Comparison of ENCODE assay signal across 28 mouse cellular contexts in the genomic region with DNA sequence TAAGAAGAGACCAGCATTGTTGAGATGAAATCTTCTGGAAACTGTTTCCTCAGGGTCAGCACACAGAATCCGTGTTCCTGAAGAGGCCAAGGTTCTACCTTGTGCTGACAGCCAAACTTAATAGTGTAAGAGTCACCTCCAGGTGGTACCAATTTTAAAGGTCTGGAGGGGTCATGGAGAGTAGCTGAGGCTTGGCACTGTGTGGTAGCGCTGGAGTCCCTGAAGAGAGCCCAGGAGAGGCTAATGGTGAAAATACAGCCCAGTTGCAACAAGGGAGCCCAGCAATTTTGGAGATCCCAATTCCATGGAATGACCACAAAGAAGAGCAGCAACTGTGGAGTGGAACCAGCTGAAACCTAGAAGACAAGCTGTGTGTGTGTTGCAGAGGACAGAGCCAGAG. TPM values are rescaled to one million over a fixed set of nuclear protein-coding genes. Genes with fewer than 3 reads are reported as not detected.
DNase-seq lines count a peak whose midpoint lies in the region; ATAC-seq and TF ChIP-seq lines count a peak whose summit lies in the region.
"Had no signal": no experiment of that assay in that cellular context is flagged by ENCODE, and none has a peak within 500 bp of the region (broad histone marks: within the 10 kb centered on the region; RNA-seq: fewer than 3 reads in every experiment).

No protein-coding gene starts in this region.

- H3K27me3 ChIP-seq in forebrain, embryonic 10.5 days (ENCODE audit: poor library complexity, severe bottlenecking), result no peaks in the 10 kb centered on the region
- H3K27me3 ChIP-seq in forebrain, embryonic 13.5 days, result no peaks in the 10 kb centered on the region
- H3K27me3 ChIP-seq in midbrain, embryonic 11.5 days (ENCODE audit: control insufficient read depth, insufficient read depth, low read length), result no peaks in the 10 kb centered on the region
- no peaks in the 10 kb centered on the region for H3K27me3 ChIP-seq in midbrain, postnatal 0 days (ENCODE audit: insufficient read depth, low read length)
- H3K27me3 ChIP-seq in embryonic facial prominence, embryonic 11.5 days (ENCODE audit: control insufficient read depth, insufficient read depth, low read length), result no peaks in the 10 kb centered on the region
- H3K27me3 ChIP-seq in limb, embryonic 11.5 days (ENCODE audit: control insufficient read depth, insufficient read depth, low read length), result no peaks in the 10 kb centered on the region
- H3K27me3 ChIP-seq: CH12.LX; forebrain, embryonic 15.5 days; heart, embryonic 12.5 days; heart, embryonic 15.5 days; hindbrain, embryonic 12.5 days; intestine, embryonic 15.5 days; Patski had no signal

- WGBS in forebrain, embryonic 10.5 days, result 63% methylated on average over 2 of the region's 2 CpGs
- 76% methylated on average over 2 of the region's 2 CpGs for WGBS in forebrain, embryonic 13.5 days
- 76% methylated on average over 2 of the region's 2 CpGs for WGBS in midbrain, embryonic 11.5 days
- WGBS in midbrain, postnatal 0 days, result 80% methylated on average over 2 of the region's 2 CpGs
- 33% methylated on average over 2 of the region's 2 CpGs for WGBS in embryonic facial prominence, embryonic 11.5 days
- WGBS in limb, embryonic 11.5 days, result 14% methylated on average over 2 of the region's 2 CpGs

- H3K9me3 ChIP-seq in forebrain, embryonic 10.5 days, result no peaks in the 10 kb centered on the region
- H3K9me3 ChIP-seq in forebrain, embryonic 13.5 days (replicated peaks), result no peaks in the 10 kb centered on the region
- H3K9me3 ChIP-seq in midbrain, embryonic 11.5 days (ENCODE audit: control insufficient read depth, low read length), result no peaks in the 10 kb centered on the region
- H3K9me3 ChIP-seq in midbrain, postnatal 0 days (ENCODE audit: low read length), result no peaks in the 10 kb centered on the region
- no peaks in the 10 kb centered on the region for H3K9me3 ChIP-seq in embryonic facial prominence, embryonic 11.5 days (replicated peaks; ENCODE audit: control insufficient read depth, low read length)
- H3K9me3 ChIP-seq in limb, embryonic 11.5 days (ENCODE audit: control insufficient read depth, low read length), result no peaks in the 10 kb centered on the region
- H3K9me3 ChIP-seq: forebrain, embryonic 15.5 days; heart, embryonic 12.5 days; heart, embryonic 15.5 days; hindbrain, embryonic 12.5 days; intestine, embryonic 15.5 days had no signal

- H3K9ac ChIP-seq in forebrain, embryonic 13.5 days, result no peak overlapping the region
- H3K9ac ChIP-seq in midbrain, embryonic 11.5 days (ENCODE audit: low read length), result no peak overlapping the region
- no peak overlapping the region for H3K9ac ChIP-seq in midbrain, postnatal 0 days (replicated peaks; ENCODE audit: low read length, poor library complexity, severe bottlenecking)
- no peak overlapping the region for H3K9ac ChIP-seq in embryonic facial prominence, embryonic 11.5 days (replicated peaks; ENCODE audit: low read length)
- H3K9ac ChIP-seq in limb, embryonic 11.5 days (ENCODE audit: low read length), result no peak overlapping the region
- H3K9ac ChIP-seq: forebrain, embryonic 15.5 days; heart, embryonic 12.5 days; heart, embryonic 15.5 days; hindbrain, embryonic 12.5 days; intestine, embryonic 15.5 days had no signal

- no peak overlapping the region for H3K4me2 ChIP-seq in forebrain, embryonic 13.5 days
- no peak overlapping the region for H3K4me2 ChIP-seq in midbrain, embryonic 11.5 days
- H3K4me2 ChIP-seq in midbrain, postnatal 0 days (ENCODE audit: low read depth, low read length, poor library complexity, severe bottlenecking), result no peak overlapping the region
- no peak overlapping the region for H3K4me2 ChIP-seq in embryonic facial prominence, embryonic 11.5 days (ENCODE audit: low read depth, low read length)
- no peak overlapping the region for H3K4me2 ChIP-seq in limb, embryonic 11.5 days (ENCODE audit: low read depth, severe bottlenecking)
- H3K4me2 ChIP-seq: forebrain, embryonic 15.5 days; heart, embryonic 12.5 days; heart, embryonic 15.5 days; hindbrain, embryonic 12.5 days; intestine, embryonic 15.5 days had no signal

- no peak for TF ChIP-seq CTCF in midbrain, postnatal 0 days (IDR thresholded peaks at IDR 0.05)

- H3K4me1 ChIP-seq in forebrain, embryonic 10.5 days, result peaks cover 4% of the 10 kb centered on the region; the same call in 1 of the 2 replicates
- H3K4me1 ChIP-seq in forebrain, embryonic 13.5 days, result peaks cover 10% of the 10 kb centered on the region; the same call in 1 of the 2 replicates
- H3K4me1 ChIP-seq in midbrain, embryonic 11.5 days (ENCODE audit: control insufficient read depth, insufficient read depth, low read length), result no peaks in the 10 kb centered on the region
- H3K4me1 ChIP-seq in midbrain, postnatal 0 days (ENCODE audit: insufficient read depth, low read length), result no peaks in the 10 kb centered on the region
- no peaks in the 10 kb centered on the region; the same call in 1 of the 2 replicates for H3K4me1 ChIP-seq in embryonic facial prominence, embryonic 11.5 days (ENCODE audit: control insufficient read depth, insufficient read depth, low read length)
- no peaks in the 10 kb centered on the region for H3K4me1 ChIP-seq in limb, embryonic 11.5 days (ENCODE audit: control insufficient read depth, insufficient read depth, low read length)
- H3K4me1 ChIP-seq: heart, embryonic 15.5 days; hindbrain, embryonic 12.5 days; intestine, embryonic 15.5 days had no signal

- no peaks in the 10 kb centered on the region for H3K36me3 ChIP-seq in forebrain, embryonic 10.5 days (replicated peaks)
- H3K36me3 ChIP-seq in forebrain, embryonic 13.5 days (ENCODE audit: poor library complexity, severe bottlenecking), result no peaks in the 10 kb centered on the region
- H3K36me3 ChIP-seq in midbrain, embryonic 11.5 days (ENCODE audit: control insufficient read depth, insufficient read depth, low read length), result no peaks in the 10 kb centered on the region
- no peaks in the 10 kb centered on the region for H3K36me3 ChIP-seq in midbrain, postnatal 0 days (ENCODE audit: insufficient read depth, low read length)
- no peaks in the 10 kb centered on the region for H3K36me3 ChIP-seq in embryonic facial prominence, embryonic 11.5 days (replicated peaks; ENCODE audit: control insufficient read depth, insufficient read depth, low read depth, low read length)
- H3K36me3 ChIP-seq in limb, embryonic 11.5 days (ENCODE audit: control insufficient read depth, insufficient read depth, low read length), result no peaks in the 10 kb centered on the region
- H3K36me3 ChIP-seq: forebrain, embryonic 15.5 days; G1E; heart, embryonic 12.5 days; heart, embryonic 15.5 days; hindbrain, embryonic 12.5 days; intestine, embryonic 15.5 days had no signal

- 0 out of 2 replicates have a peak overlapping the region, but pooled peaks have one; percentile 30 for H3K27ac ChIP-seq in forebrain, embryonic 10.5 days
- H3K27ac ChIP-seq in forebrain, embryonic 13.5 days, result no peak overlapping the region
- no peak overlapping the region for H3K27ac ChIP-seq in midbrain, embryonic 11.5 days (ENCODE audit: low read depth, low read length)
- H3K27ac ChIP-seq in midbrain, postnatal 0 days (ENCODE audit: low read depth, low read length), result no peak overlapping the region
- H3K27ac ChIP-seq in embryonic facial prominence, embryonic 11.5 days (replicated peaks; ENCODE audit: low read depth, low read length), result no peak overlapping the region
- H3K27ac ChIP-seq in limb, embryonic 11.5 days (replicated peaks; ENCODE audit: low read depth, low read length), result no peak overlapping the region
- H3K27ac ChIP-seq: forebrain, embryonic 15.5 days; heart, embryonic 15.5 days; hindbrain, embryonic 12.5 days; intestine, embryonic 15.5 days had no signal

- H3K4me3 ChIP-seq in forebrain, embryonic 10.5 days, result no peak overlapping the region
- no peak overlapping the region for H3K4me3 ChIP-seq in forebrain, embryonic 13.5 days
- no peak overlapping the region for H3K4me3 ChIP-seq in midbrain, embryonic 11.5 days (ENCODE audit: low read depth, low read length)
- H3K4me3 ChIP-seq in midbrain, postnatal 0 days (ENCODE audit: low read depth, low read length), result no peak overlapping the region
- H3K4me3 ChIP-seq in embryonic facial prominence, embryonic 11.5 days (ENCODE audit: low read depth, low read length), result no peak overlapping the region
- no peak overlapping the region for H3K4me3 ChIP-seq in limb, embryonic 11.5 days (ENCODE audit: low read depth, low read length)
- H3K4me3 ChIP-seq: forebrain, embryonic 15.5 days; heart, embryonic 12.5 days; heart, embryonic 15.5 days; hindbrain, embryonic 12.5 days; intestine, embryonic 15.5 days had no signal

- no peak for ATAC-seq in forebrain, embryonic 13.5 days
- no peak for ATAC-seq in midbrain, embryonic 11.5 days (ENCODE audit: low FRiP score)
- no peak for ATAC-seq in midbrain, postnatal 0 days (ENCODE audit: low FRiP score)
- ATAC-seq in embryonic facial prominence, embryonic 11.5 days (replicated peaks; ENCODE audit: insufficient number of reproducible peaks, low FRiP score, low TSS enrichment, low read depth), result no peak
- ATAC-seq in limb, embryonic 11.5 days (ENCODE audit: insufficient number of reproducible peaks, low FRiP score, low TSS enrichment, low read depth), result no peak
- ATAC-seq: forebrain, embryonic 15.5 days; hindbrain, embryonic 16.5 days; intestine, embryonic 15.5 days; Patski had no signal

- DNase-seq in forebrain, embryonic 10.5 days (ENCODE audit: extremely low spot score, low spot score), result no peak
- DNase-seq in midbrain, embryonic 11.5 days (ENCODE audit: low spot score, missing footprints), result peak; percentile 69
- DNase-seq in midbrain, postnatal 0 days (ENCODE audit: low spot score), result no peak
- peak; percentile 68 for DNase-seq in embryonic facial prominence, embryonic 11.5 days (ENCODE audit: low spot score)
- DNase-seq in limb, embryonic 11.5 days (ENCODE audit: low spot score), result peak; percentile 54
- DNase-seq in spleen, adult 18-20 months, result no peak
- no peak for DNase-seq in left cerebral cortex, postnatal 14 days (ENCODE audit: low spot score in 2 of 2)
- DNase-seq: adrenal gland, postnatal 10 days; adrenal gland, postnatal 36 days; B cell, adult 2 months; cerebellum, adult 18-20 months; cerebellum, adult 9-10 months; cerebellum, postnatal 14 days; gastrocnemius, postnatal 14 days; heart, adult 18-20 months; heart, postnatal 10 days; heart, postnatal 4 days; kidney, adult 11 months had no signal

- intact Hi-C loops in left cerebral cortex, postnatal 14 days (cut with DNase I), result no loop called here

RNA-seq across cellular contexts. Expression of a gene that starts 25.1 kb away (rescaled TPM):
- 256 and 262 TPM in 2 replicates for polyA plus RNA-seq in forebrain, embryonic 10.5 days (2016; fragmentation: Nextera tagmentation; extraction: Ambion mirVana)
- 852 and 970 TPM in 2 replicates for polyA plus RNA-seq in forebrain, embryonic 13.5 days (2015; fragmentation: Nextera tagmentation; extraction: Ambion mirVana)
- polyA plus RNA-seq in midbrain, embryonic 11.5 days (2014; fragmentation: Nextera tagmentation; extraction: Ambion mirVana), result 618 and 725 TPM in 2 replicates
- 148 and 180 TPM in 2 replicates for total RNA-seq in midbrain, postnatal 0 days (2014; rRNA removed)
- 137 and 154 TPM in 2 replicates for polyA plus RNA-seq in midbrain, postnatal 0 days (2015; fragmentation: Nextera tagmentation; extraction: Ambion mirVana)
- 444 and 508 TPM in 2 replicates for polyA plus RNA-seq in embryonic facial prominence, embryonic 11.5 days (2014; fragmentation: Nextera tagmentation; extraction: Ambion mirVana)
- 349 and 356 TPM in 2 replicates for polyA plus RNA-seq in limb, embryonic 11.5 days (2014; fragmentation: Nextera tagmentation; extraction: Ambion mirVana)
- 10 to 100 TPM; 15.1 to 18.1 TPM for total RNA-seq in left cerebral cortex, postnatal 14 days (2021)
- total RNA-seq: CH12.LX; heart, adult 18-20 months had no signal
- polyA plus RNA-seq: G1E had no signal

Comparison
In these comparisons a context has a peak if more than half of its experiments do, and no peak if none do; other contexts are left out.
1. DNase-seq: peak in midbrain, embryonic 11.5 days (single experiment), embryonic facial prominence, embryonic 11.5 days (single experiment) and limb, embryonic 11.5 days (single experiment); none in forebrain, embryonic 10.5 days (single experiment), midbrain, postnatal 0 days (single experiment), spleen, adult 18-20 months (0 of 2) and left cerebral cortex, postnatal 14 days (0 of 2).